Mouse (Mus musculus) adrenal gland, postnatal 0 days (tissue): Measurements from ENCODE around the gene Snx15. TPM values are rescaled to one million over a fixed set of nuclear protein-coding genes. Genes with fewer than 3 reads are reported as not detected.

Experiments used
- polyA plus RNA-seq: library from polyadenylated mRNA; unstranded; fragments of >200 nt; fragmentation: Nextera tagmentation; extraction: Ambion mirVana; gene quantifications from 2 replicates; pipeline ENCODE4 v1.2.1, GENCODE M21; 2015

Gene Snx15
- polyA plus RNA-seq: 21.4 and 22.6 TPM in 2 replicates

DNA sequence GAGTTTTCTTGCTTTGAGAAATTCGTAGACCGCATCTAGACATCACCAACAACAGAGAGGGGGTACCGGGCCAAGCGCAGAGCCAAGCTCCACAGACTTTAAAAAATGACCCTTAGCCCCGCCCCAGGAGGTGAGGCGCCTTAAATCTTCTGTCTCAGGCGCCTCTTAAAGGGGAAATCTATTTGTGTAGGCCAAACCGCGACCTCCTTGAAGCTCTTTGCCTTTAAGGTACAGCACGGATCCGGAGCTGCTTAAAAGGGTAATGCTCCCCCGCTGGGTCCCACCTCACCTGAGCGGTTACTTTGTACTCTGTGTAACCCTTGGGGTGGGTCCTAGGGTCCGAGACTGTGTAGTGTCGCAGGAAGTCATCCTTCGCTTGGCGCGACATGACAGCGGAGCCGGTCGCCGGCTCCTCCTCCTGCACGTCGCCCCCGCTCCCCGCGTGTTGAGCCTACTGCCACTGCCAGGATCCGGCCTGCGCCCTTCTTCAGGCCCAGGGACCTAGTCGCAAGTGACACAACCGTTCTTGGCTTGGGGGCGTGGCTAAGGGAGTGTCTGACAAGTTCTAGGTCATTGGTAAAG, at the start of gene Snx15:
Snx15 (minus strand) TSS at position 545 of the 582 bp plus-strand sequence.

DNA sequence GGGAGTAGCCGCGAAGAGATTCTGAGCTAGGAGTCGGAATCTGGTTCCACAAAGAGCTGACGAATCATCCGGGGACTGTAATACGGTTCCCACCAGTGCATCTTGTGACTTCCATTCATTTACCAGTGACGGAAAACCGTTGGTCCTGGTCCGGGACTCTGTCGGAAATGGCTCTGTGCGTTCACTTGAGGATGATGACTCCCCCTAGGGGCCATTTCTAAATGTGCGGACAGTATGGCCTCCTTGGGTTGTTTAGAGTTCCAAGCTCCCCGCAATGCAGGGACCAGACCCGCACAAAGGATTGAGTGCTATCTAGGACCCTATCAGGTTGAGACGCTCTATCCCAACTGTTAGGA, 13.3 kb upstream of the Snx15 start, which contains the start of gene Arl2:
Arl2 (minus strand) TSS at position 155 of the 356 bp plus-strand sequence.

DNA sequence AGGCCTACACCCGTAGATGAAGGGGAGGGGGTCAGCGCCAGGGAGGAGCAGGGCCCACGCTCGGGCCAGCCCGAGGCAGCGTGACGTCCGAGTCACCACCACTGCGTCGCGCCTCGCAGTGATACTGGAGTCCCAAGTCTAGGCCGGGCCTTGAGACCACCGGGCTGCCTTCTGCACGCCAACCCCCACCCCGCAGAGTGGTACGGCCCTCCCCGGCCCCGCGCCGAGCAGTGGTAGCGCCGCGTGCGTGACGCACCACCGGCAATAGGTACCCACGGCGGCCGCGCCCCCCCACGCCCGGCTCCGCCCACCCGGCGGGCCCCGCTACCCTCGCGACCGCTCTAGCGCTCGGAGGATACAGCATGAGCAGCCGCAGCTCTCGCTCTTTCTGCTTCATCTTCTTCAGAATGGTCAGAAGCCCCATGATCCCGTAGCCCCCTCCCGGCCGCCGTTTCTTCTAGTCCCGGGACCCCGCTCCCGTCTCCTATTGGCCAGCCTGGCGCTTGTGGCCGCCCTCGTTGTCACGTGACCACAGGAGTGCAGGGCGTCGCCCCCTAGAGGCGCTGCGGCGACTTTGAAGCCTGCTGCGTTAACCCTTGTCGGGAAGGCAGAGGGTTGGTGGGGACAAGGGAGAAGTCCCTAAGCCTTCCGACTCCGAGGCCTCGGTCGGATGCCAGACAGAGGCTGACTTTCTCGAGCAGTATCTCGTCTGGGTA, 12.7 kb upstream of the Snx15 start, which contains the start of gene Batf2:
Batf2 (plus strand) TSS at position 306 of the 716 bp plus-strand sequence.

GRCm38 (mm10) chr19:6117986-6118676, 10.0 kb downstream of the Snx15 start, which contains the start of gene Sac3d1:
TSS of gene Sac3d1 (minus strand) at chr19:6118650.

DNA sequence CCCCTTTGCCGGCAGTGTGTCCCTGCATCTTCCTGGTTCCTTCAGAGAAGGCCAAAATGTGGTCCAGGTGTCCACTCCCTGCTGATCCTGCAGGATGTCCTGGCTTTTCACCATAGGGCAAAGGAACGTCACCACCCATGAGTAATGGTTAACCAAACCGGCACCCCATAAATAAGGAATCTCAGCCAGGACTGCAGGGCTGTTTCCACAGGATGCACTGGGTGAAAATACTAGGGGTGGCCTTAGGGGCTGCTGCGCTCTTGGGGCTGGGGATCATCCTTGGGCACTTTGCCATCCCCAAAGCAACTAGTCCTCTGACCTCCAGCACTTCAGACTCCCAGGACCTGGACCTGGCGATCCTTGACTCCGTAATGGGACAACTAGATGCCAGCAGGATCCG, 22.5 kb downstream of the Snx15 start, which contains the start of gene Naaladl1:
Naaladl1 (plus strand) TSS at position 197 of the 400 bp plus-strand sequence.

DNA sequence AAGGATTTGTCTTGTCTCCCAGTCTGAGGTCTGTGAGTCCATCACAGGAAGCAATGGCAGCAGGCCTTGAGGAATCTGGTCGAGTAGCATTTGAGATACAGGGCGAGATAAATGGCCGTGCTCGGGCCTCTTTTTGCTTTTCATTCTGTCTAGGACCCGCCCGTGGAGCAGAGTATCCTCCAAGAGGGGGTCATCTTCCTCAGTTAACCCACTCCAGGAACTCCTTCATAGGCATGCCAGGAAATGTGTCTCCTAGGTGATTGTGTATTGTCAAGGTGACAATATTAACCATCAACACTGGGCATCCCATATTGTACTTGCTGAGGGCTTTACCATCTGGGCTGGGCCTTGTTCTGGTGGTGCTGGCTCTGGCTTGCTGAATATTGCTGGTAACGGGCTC, 34.0 kb downstream of the Snx15 start, which contains the start of gene AC131692.1:
AC131692.1 (plus strand) TSS at position 301 of the 400 bp plus-strand sequence.

DNA sequence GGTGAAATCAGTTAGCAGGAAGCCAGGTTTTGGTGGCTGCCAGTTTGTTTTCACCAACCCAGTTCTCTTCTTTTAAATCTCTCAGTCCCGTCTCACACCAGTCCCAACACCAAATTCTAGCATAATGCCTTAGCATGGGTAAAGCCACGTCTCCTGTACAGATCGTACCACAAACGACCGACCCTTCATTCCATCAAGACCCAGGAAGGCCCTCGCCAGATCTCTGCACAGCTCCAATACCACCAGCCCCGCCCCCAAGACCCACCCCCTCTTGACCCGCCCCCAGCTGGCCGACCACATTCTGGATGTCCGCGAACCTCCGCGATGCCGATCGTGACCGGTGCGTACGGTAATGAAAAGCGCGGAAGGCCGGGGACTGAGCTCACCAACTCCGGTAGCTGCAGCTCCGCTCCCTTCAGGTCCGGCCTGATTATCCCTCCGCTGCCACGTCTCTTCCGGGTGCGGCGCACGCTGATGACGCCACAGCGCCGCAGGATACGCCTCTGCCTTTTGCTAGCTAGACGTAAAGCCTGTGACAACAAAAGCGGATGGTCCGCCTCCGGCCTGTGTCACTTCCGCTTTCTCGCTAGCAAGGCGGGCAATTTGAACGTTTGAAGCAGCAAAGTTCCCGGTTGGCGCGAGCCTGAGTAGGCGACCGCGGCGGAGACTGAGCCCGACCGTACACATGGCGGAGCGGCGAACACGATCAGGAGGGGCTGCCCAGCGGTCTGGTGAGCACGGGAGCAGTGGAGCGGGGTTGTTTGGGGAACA, 43.4 kb downstream of the Snx15 start, which contains the start of the genes Zfpl1 and Cdca5:
Zfpl1 (minus strand) TSS at position 479 of the 771 bp plus-strand sequence.
Cdca5 (plus strand) TSS at position 506 of the 771 bp plus-strand sequence.

DNA sequence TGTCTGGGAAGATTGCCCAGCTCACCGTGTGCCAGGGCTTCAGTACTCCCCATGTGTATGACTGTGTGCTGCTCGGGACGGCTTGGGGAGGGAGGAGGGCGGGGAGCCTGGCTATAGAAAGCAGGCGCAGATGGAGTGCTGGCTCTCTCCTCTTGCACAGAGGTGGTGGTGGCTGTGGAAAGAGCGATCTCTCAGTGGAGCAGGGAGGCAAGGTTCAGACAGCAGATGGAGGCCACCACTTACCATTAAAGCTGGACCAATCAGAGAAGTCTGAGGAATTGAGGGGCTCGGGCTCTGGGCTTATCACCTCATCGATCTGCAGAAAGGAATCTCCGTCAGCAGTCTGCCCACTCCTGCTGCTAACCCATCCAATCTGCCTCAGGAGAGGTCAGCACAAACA, 45.9 kb downstream of the Snx15 start, which contains the start of gene Gm28374:
Gm28374 (minus strand) TSS at position 101 of the 400 bp plus-strand sequence.

GRCm38 (mm10) chr19:6079983-6080480, 48.1 kb downstream of the Snx15 start, which contains the start of gene Tmem262:
TSS of gene Tmem262 (plus strand) at chr19:6080033.

GRCm38 (mm10) chr19:6076564-6077393, 51.3 kb downstream of the Snx15 start, which contains the start of gene Vps51:
TSS of gene Vps51 (minus strand) at chr19:6077231.

Other genes with a start within 250 kb of the Snx15 start
- gene Tigd3, start 234.2 kb downstream of the Snx15 start, polyA plus RNA-seq: 2.2 and 3.1 TPM in 2 replicates
- gene Dpf2, start 215.3 kb downstream of the Snx15 start, polyA plus RNA-seq: 52.8 and 74.8 TPM in 2 replicates
- 10.5 and 12.6 TPM in 2 replicates for gene Cdc42ep2, start 203.5 kb downstream of the Snx15 start, polyA plus RNA-seq
- gene Pola2, start 164.1 kb downstream of the Snx15 start, polyA plus RNA-seq: 19.6 and 27.3 TPM in 2 replicates
- not detected in 2 replicates for gene Slc22a20, start 142.2 kb downstream of the Snx15 start, polyA plus RNA-seq
- 13.9 and 14.2 TPM in 2 replicates for gene Capn1, start 112.4 kb downstream of the Snx15 start, polyA plus RNA-seq
- gene Syvn1, start 81.7 kb downstream of the Snx15 start, polyA plus RNA-seq: 20.3 and 29.1 TPM in 2 replicates
- gene Mrpl49, start 70.5 kb downstream of the Snx15 start, polyA plus RNA-seq: 47.4 and 63.4 TPM in 2 replicates
- gene Fau, start 70.5 kb downstream of the Snx15 start, polyA plus RNA-seq: 839 and 888 TPM in 2 replicates
- 35.7 and 47.8 TPM in 2 replicates for gene Znhit2, start 67.1 kb downstream of the Snx15 start, polyA plus RNA-seq
- 14.7 and 17.7 TPM in 2 replicates for gene Tm7sf2, start 59.9 kb downstream of the Snx15 start, polyA plus RNA-seq
- gene Vps51, start 51.1 kb downstream of the Snx15 start, polyA plus RNA-seq: 44.2 and 52.3 TPM in 2 replicates
- gene Tmem262, start 48.3 kb downstream of the Snx15 start, polyA plus RNA-seq: not detected in 2 replicates
- 0.28 and 0.91 TPM in 2 replicates for gene Gm28374, start 46.0 kb downstream of the Snx15 start, polyA plus RNA-seq
- gene Zfpl1, start 43.3 kb downstream of the Snx15 start, polyA plus RNA-seq: 47.0 and 62.8 TPM in 2 replicates
- gene Cdca5, start 43.3 kb downstream of the Snx15 start, polyA plus RNA-seq: 8.0 and 9.5 TPM in 2 replicates
- 0.41 TPM in 1 of 2 replicates, not detected in the other for gene AC131692.1, start 33.9 kb downstream of the Snx15 start, polyA plus RNA-seq
- gene Naaladl1, start 22.5 kb downstream of the Snx15 start, polyA plus RNA-seq: 0.28 and 0.61 TPM in 2 replicates
- 28.5 and 29.2 TPM in 2 replicates for gene Sac3d1, start 9.7 kb downstream of the Snx15 start, polyA plus RNA-seq
- gene Batf2, start 12.7 kb upstream of the Snx15 start, polyA plus RNA-seq: 0.47 and 0.60 TPM in 2 replicates
- 101 and 106 TPM in 2 replicates for gene Arl2, start 13.2 kb upstream of the Snx15 start, polyA plus RNA-seq
- 0.46 and 0.73 TPM in 2 replicates for gene Majin, start 56.1 kb upstream of the Snx15 start, polyA plus RNA-seq
- 148 and 158 TPM in 2 replicates for gene Gpha2, start 98.1 kb upstream of the Snx15 start, polyA plus RNA-seq
- 41.5 and 44.1 TPM in 2 replicates for gene Ppp2r5b, start 107.6 kb upstream of the Snx15 start, polyA plus RNA-seq
- 5.9 and 10.4 TPM in 2 replicates for gene Atg2a, start 113.4 kb upstream of the Snx15 start, polyA plus RNA-seq
- gene Ehd1, start 148.4 kb upstream of the Snx15 start, polyA plus RNA-seq: 54.1 and 63.1 TPM in 2 replicates
- 0.41 and 0.68 TPM in 2 replicates for gene Cdc42bpg, start 178.2 kb upstream of the Snx15 start, polyA plus RNA-seq
- gene Men1, start 206.7 kb upstream of the Snx15 start, polyA plus RNA-seq: 30.4 and 42.3 TPM in 2 replicates
- 9.9 and 12.8 TPM in 2 replicates for gene Map4k2, start 212.8 kb upstream of the Snx15 start, polyA plus RNA-seq
- 57.7 and 73.4 TPM in 2 replicates for gene Sf1, start 235.4 kb upstream of the Snx15 start, polyA plus RNA-seq